Mouse (Mus musculus) right cerebral cortex, postnatal 10 days (tissue): ENCODE results near the gene Lrrd1.
A peak's percentile ranks its signal among the peaks of the same experiment; 100 is the strongest.
"Not testable (repeated sequence)": the region's sequence is repeated elsewhere in the genome, so short reads cannot be mapped to it uniquely, and the experiment has no call there.

Experiments used
- DNase-seq, 2 experiments: peaks; one replicate each; pipeline ENCODE4 v3.0.0; 2021; ENCODE audit warnings: low spot score in 2 of 2

Gene Lrrd1

DNA sequence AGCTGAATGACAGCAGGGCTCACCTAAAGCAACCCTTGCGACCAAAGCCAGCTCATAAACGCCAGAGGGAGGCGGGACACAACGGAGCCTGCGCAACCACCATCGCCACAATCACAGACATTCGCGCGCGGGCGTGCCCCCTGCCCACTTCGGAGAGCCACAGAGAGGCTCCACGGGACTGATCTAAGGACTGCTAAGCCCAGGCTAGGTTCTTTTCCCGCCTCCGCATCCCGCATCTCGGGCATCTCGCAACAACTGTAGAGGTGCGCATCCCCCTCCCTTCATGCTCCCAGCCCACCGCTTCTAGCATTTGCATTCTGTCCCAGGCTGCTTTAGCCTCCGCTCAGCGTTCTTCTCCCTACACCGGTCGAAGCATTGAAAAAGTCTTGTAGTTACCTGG, at the start of gene Lrrd1:
Lrrd1 (plus strand) TSS at position 148 of the 400 bp plus-strand sequence.
- DNase-seq: peak; percentile 31 to 32

DNA sequence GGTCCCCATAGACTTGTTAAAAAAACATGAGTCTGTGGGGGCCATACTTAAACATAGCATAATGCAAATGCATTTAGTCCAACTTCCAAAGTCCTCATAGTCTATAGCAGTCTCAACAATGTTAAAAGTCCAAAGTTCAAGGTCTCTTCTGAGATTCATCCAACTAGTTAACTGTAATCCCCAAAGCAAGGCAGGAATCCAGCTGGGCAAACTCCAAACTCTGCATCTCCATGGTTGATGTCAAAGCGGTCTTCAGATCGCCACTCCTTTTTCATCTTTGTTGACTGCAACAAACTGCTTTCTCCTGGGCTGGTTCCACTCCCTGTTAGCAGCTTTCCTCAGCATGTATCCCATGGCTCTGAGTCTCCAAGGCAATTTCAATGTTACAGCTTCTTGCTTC, 47.9 kb upstream of the Lrrd1 start:
- not testable (repeated sequence) for DNase-seq

GRCm38 (mm10) chr5:3798656-3799055, 46.3 kb upstream of the Lrrd1 start:
- DNase-seq: not testable (repeated sequence)

DNA sequence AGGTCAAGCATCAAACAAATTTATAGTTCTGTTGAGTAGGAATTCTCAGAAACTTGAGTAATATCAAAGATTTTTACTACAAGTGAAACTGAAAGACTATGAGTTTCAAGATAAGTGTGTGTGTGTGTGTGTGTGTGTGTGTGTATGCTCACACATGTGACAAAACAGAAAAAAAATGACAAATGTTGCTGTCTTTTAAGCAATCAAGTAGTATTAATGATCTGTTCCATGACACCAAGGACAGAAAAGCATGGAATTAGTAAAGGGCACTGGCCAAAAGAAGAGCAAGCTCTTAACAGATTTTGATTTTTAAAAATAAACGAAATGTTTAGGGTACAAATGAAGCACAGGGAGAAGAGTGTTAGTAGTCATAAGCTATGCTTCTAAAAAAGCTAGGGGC, 44.9 kb upstream of the Lrrd1 start:
- no peak for DNase-seq

DNA sequence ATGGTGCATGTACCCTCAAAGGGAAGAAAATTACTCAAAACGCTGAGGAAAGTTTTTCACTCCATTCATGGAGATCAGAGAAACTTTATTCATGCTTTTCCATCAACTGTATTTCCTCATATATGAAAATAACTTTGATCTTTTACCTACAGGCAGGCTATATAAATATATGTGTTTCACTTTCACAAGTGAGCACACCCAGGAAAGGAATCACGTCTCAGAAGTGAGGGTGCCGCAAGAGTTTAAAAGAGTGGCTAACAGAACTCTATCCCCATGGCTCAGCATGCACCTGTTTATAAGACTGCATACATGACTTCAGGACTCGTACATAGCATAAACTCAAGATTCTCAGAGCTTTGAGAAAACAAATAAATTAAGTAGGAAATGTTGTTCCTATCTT, 44.1 kb upstream of the Lrrd1 start:
- no peak for DNase-seq

GRCm38 (mm10) chr5:3801672-3802432, 43.1 kb upstream of the Lrrd1 start:
- no peak for DNase-seq

DNA sequence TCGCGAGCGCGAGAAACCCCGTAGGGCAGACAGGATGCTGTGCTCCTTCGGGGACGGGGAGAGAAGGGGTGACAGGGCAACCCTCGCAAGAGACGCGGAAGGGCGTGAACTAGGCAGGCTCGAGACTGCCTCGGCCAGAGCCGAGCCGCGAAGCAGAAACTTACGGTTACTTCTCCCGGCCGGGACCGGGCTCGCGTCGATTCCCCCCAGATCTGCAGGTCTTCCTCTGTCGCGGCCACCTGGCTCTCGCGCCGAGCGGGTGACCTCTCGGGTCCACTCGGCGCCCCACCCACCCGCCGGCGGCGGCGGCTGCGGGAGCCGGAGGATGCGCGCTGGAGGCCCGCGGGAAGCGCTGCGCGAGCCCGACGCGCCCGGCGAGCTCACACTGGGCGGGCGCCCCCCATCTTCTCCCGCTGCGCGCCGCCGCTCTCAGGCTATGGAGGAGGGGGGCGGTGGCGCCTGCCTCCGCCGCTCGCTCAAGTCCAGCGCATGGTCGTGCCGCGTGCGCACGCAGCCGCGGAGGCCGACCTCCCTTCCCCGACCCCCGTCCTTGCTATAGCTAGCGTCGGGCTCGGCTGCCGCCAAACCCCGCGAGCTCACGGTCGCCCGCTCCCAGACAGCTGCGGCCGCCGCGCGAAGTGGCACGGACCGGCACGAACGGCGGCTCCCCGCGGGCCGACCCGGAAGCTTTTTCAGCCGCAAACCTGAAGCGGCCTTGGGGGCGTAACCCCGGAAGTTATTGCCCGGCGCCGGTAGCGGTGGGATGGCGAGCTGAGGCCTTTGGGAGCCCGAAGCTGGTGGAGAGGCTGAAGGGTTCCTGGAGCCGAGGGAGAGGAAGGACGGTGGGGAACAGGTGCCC, 42.3 kb upstream of the Lrrd1 start, which contains the start of the genes Ankib1 and Krit1:
Ankib1 (minus strand) TSS at position 493 of the 859 bp plus-strand sequence.
Krit1 (plus strand) TSS at position 752 of the 859 bp plus-strand sequence.
- peak; percentile 95 for DNase-seq

GRCm38 (mm10) chr5:3803292-3804165, 41.4 kb upstream of the Lrrd1 start:
- DNase-seq: no peak

DNA sequence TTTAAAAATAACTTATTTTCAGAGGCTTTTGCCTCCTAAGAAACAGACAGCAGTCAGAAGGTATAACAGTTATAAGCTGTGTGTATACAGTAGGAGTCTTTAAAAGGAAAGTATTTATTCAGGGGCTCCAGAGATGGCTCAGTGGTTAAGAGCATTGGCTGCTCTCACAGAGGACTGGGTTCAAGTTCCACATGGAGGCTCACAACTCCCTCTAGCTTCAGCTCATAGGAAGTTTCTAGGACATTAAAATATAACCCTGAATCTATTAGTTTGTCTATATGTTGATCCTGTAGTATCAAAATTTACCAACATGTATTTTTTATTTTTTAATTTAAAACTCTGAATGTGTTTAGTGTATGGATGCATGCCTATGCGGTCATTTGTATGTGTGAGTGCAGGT, 36.5 kb upstream of the Lrrd1 start:
- no peak for DNase-seq

GRCm38 (mm10) chr5:3834107-3834506, 10.9 kb upstream of the Lrrd1 start:
- no peak for DNase-seq

DNA sequence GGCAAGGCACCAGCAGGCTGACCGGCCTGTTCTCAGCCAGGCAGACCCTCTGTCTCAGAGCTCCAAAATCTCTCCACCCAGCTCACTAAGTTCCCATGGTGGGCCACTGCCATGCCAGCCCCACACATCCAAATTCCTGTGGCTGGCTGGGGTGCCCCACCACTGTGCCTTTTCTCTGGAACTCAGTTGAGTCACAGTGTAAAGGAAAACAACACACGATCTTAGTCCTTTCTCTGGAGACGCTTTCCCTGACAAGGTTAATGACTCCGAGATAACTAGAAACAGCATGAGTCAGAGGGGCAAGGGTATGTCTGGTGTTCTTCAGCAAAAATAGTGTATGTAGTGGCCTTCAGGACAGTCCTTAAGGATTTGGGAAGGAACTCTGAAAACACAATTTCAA, 25.2 kb downstream of the Lrrd1 start:
- no peak for DNase-seq

DNA sequence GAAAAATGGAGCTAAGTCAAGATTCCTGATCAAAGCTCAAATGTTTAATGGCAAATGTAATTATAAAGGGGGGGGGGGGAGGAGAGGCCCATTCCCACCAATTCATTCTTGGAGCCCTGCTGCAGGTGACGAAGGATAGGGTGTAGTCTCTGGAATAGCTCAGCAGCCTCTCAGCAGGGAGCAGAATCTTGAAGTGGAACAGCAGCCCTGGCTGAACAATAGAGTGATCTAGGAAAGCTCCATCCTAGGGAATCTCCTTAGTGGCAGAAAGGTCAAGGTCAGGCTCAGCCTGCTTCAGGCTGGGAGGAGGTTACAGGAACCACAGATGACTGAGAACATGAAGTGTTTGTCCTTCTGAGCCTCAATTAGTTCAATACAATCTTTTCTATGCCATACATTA, 27.4 kb downstream of the Lrrd1 start:
- DNase-seq: no peak

DNA sequence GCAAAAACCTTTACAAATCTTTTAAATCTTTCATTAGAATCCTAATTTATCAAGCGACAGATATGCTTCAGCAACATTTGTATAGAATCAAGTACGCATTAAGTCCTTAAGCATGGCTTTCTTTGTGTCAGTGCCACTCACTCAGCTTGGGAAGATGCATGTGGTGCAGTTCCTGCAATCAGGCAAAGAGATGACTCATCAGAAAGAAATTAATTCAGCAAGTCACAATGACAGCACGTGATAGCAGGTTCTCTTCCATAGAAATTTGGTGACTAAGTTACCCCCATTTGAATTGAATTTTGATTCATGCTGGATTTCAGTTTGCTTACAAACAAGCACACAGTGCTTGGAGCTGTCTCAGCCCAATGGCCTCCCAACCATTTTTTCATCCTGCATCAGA, 28.5 kb downstream of the Lrrd1 start:
- DNase-seq: no peak

DNA sequence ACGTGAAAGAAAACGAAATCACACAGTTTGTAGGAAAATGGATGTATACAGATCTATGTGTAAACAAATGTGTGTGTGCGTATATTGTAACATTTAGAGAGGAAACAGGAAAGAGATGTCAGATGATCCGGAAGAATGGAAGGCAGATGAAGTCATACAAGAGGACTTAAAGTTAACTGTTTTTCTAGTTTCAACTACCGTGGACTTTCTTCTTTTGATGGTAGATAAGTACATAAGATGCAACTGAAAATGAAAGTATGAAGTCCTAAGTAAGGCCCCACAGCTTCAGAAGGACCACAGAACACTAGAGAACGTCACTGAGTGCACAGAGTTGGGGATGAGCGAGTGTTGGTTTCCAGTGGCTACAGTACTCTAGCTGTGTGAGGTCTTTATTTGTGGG, 41.9 kb downstream of the Lrrd1 start:
- not testable (repeated sequence) for DNase-seq

DNA sequence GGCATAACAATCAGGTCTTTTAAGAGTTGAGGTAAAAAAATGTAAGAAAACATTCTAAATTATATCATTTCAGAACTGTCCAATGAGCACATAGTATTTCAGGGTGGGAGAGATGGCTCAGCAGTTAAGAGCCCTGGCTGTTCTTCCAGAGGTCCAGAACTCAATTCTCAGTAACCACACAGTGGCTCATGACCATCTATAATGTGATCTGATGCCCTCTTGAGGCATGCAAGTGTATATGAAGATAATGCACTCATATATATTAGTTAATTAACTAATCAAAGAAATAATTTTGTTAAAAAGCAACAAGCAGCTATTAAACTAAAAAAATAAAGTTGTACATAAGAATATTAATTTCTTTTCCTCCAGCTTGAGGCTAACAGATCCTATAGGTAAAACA, 44.2 kb downstream of the Lrrd1 start:
- DNase-seq: no peak

GRCm38 (mm10) chr5:3893459-3894293, 48.7 kb downstream of the Lrrd1 start, which contains the start of gene Mterf1a:
Mterf1a (minus strand) TSS chr5:3893933.
- DNase-seq: peak; percentile 39 to 40

- not testable (repeated sequence) for DNase-seq
Observed at GRCm38 (mm10) chr5:3894294-3894619, 49.3 kb downstream of the Lrrd1 start.

DNA sequence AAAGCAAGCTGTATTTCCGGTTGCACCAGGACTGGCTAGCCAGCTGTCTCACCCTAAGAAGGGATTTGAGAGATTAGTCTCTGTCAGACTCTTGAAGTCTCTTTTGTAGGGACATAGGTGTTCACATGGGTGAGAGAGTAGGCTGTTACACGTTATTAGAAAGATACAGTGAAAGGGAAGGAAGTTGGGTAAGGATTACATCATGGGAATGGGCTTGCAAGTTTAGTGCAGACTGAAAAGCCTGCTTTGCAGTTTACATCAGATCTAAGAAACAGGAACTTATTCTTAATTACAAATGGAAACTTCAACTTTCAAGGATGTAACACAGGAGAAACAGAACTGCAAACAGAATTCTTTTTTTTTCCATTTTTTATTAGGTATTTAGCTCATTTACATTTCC, 60.5 kb downstream of the Lrrd1 start:
- DNase-seq: no peak
